Mouse (Mus musculus) c-Kit-positive CD71-negative TER-119-negative erythroid progenitor cells, embryonic 14.5 days (primary cell): ENCODE data around the gene Tjp3.

Experiments used
- DNase-seq: peaks from one replicate; pipeline ENCODE4 v3.0.0-alpha.2; 2013; ENCODE audit warnings: low read depth

Tjp3 gene

GRCm38 (mm10) chr10:81297845-81298244 lies 6.5 kb upstream of the Tjp3 start:
- no peak for DNase-seq

GRCm38 (mm10) chr10:81297246-81297645 lies 5.9 kb upstream of the Tjp3 start:
- DNase-seq: no peak

- DNase-seq: no peak
Measured at GRCm38 (mm10) chr10:81295185-81295584, 3.8 kb upstream of the Tjp3 start.

GRCm38 (mm10) chr10:81294442-81294841 lies 3.1 kb upstream of the Tjp3 start:
- no peak for DNase-seq

GRCm38 (mm10) chr10:81293334-81294030 lies 2.1 kb upstream of the Tjp3 start:
- DNase-seq: no peak

- peak; percentile 100 for DNase-seq
Measured at GRCm38 (mm10) chr10:81292554-81293333, 1.4 kb upstream of the Tjp3 start, which contains the start of gene Pip5k1c. Gene Pip5k1c, plus strand, starts transcription at chr10:81292963.

GRCm38 (mm10) chr10:81290698-81291460 lies 502 bp downstream of the Tjp3 start:
- DNase-seq: no peak

GRCm38 (mm10) chr10:81289811-81290210 lies 1.6 kb downstream of the Tjp3 start:
- no peak for DNase-seq

GRCm38 (mm10) chr10:81289278-81289677 lies 2.1 kb downstream of the Tjp3 start:
- DNase-seq: peak; percentile 63

- DNase-seq: no peak
Measured at GRCm38 (mm10) chr10:81288601-81289000, 2.8 kb downstream of the Tjp3 start.

- DNase-seq: peak; percentile 78
Measured at GRCm38 (mm10) chr10:81287513-81288157, 3.7 kb downstream of the Tjp3 start.

GRCm38 (mm10) chr10:81286586-81286985 lies 4.8 kb downstream of the Tjp3 start:
- DNase-seq: no peak

- DNase-seq: peak; percentile 87
Measured at GRCm38 (mm10) chr10:81285694-81286450, 5.5 kb downstream of the Tjp3 start.

- no peak for DNase-seq
Measured at GRCm38 (mm10) chr10:81284719-81285118, 6.7 kb downstream of the Tjp3 start.

GRCm38 (mm10) chr10:81284189-81284588 lies 7.2 kb downstream of the Tjp3 start:
- no peak for DNase-seq

GRCm38 (mm10) chr10:81279496-81279895 lies 11.9 kb downstream of the Tjp3 start:
- DNase-seq: no peak

- DNase-seq: no peak
Measured at GRCm38 (mm10) chr10:81277676-81278075, 13.7 kb downstream of the Tjp3 start.

- DNase-seq: no peak
Measured at GRCm38 (mm10) chr10:81273842-81274241, 17.5 kb downstream of the Tjp3 start.

GRCm38 (mm10) chr10:81272356-81272755 lies 19.0 kb downstream of the Tjp3 start:
- no peak for DNase-seq

GRCm38 (mm10) chr10:81268643-81269412 lies 22.6 kb downstream of the Tjp3 start:
- no peak for DNase-seq

GRCm38 (mm10) chr10:81268056-81268455 lies 23.3 kb downstream of the Tjp3 start:
- peak; percentile 63 for DNase-seq
